Mouse (Mus musculus): ENCODE data around the gene Mfsd9.

GRCm38 (mm10) chr1:40830712-40831507 lies 40.4 kb upstream of the Mfsd9 start:
- TF ChIP-seq BHLHE40 (IDR thresholded peaks at IDR 0.05; ENCODE audit: low read depth, low read length) (no peak), PAX5 (IDR thresholded peaks at IDR 0.05; ENCODE audit: low read length) (no peak), POLR2A (IDR thresholded peaks at IDR 0.05; ENCODE audit: low read depth, low read length) (no peak), NRF1 (IDR thresholded peaks at IDR 0.05; ENCODE audit: low read depth, low read length) (no peak), EP300 (IDR thresholded peaks at IDR 0.05; ENCODE audit: low read length) (no peak), RCOR1 (conservative IDR thresholded peaks at IDR 0.05; ENCODE audit: low read depth, low read length) (no peak), CTCF (conservative IDR thresholded peaks at IDR 0.05 in 1 of 2, IDR thresholded peaks at IDR 0.05 in 1 of 2; ENCODE audit: low read depth in 2 of 2, low read length in 2 of 2) (no peak), HCFC1 (IDR thresholded peaks at IDR 0.05; ENCODE audit: low read depth, low read length) (no peak)
